Mouse (Mus musculus): ENCODE results near the gene Rps15. TPM values are rescaled to one million over a fixed set of nuclear protein-coding genes. Genes with fewer than 3 reads are reported as not detected.

Gene Rps15
- polyA plus RNA-seq, 1 experiment from 2014 or later, result 908 TPM

DNA sequence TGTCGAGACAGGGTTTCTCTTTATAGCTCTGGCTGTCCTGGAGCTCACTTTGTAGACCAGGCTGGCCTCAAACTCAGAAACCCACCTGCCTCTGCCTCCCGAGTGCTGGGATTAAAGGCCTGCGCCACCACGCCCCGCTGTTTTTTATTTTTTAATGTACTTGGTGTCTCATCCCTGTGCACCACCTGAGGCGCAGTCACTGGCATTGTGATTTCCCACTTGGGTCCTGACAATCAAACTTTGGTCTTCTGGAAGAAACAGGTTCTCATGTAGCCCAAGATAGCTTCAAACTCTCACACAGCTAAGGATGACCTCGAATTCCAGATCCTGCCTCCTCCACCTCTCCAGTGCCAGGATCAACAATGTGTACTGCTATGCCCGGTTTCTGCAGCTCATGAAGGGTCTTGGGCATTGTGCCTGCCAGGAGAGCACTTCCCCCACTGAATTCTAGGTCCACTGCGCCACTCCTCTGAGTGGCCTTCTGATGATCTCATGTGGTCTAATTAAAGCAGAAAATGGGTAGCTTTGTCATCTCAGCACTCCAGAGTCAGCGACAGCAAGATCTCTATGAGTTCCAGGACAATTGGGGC, 29.4 kb upstream of the Rps15 start:
- H3K36me3 ChIP-seq, result peaks cover 25% of the 10 kb centered on the region
- H3K9me3 ChIP-seq, result no peaks in the 10 kb centered on the region
- no peaks in the 10 kb centered on the region for H3K27me3 ChIP-seq
- WGBS, result 96% methylated on average over 10 of the region's 10 CpGs
- no peak overlapping the region for H3K4me3 ChIP-seq
- H3K4me2 ChIP-seq (replicated peaks), result no peak overlapping the region
- H3K4me1 ChIP-seq, result peaks cover 55% of the 10 kb centered on the region
- H3K9ac ChIP-seq, result no peak overlapping the region
- no peak for ATAC-seq (ENCODE audit: low FRiP score, low read depth)
- H3K27ac ChIP-seq, result no peak overlapping the region

DNA sequence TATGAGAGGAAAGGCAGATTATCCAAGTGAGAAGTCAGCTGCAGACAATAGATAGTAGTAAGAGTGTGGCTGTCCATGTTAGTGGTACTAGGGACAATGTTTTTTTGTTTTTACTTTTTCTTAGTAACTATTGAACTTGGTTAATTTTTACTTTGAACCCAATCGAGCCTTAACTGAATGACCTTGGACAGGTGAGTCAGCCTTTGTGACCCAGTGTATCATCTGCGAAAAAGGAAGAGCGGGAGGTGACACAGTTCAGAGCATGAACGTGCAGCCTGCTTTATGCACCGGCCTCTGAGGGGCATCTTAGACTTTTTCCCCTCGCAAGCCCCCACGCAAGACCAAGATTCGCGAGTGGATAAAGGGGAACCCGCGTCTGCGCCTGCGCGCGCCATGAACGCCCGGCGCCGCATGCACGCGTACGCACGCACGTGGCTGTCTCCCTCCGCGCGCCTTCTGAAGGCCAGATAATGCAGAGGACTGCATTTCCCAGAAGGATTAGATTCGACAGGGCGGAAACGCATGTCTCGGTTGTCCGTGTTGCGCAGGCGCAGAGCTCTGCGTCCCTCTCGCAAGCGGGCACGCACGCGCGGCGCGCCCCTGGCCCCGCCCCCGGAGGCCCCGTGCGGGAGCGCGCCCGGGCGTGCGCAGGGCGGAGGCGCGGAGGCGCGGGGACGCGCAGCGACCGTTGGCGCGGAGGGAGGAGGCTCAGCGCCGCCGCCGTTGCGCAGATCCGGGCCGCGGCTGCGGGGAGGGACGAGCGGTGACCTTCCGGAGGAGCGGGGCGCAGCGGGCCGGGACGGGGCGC, 27.7 kb upstream of the Rps15 start:
- peak overlapping the region; percentile 98 for H3K9ac ChIP-seq
- peak overlapping the region; percentile 87 for H3K4me2 ChIP-seq (replicated peaks)
- H3K27ac ChIP-seq, result peak overlapping the region; percentile 67; the same call in 1 of the 2 replicates
- peaks cover 20% of the 10 kb centered on the region for H3K36me3 ChIP-seq
- no peaks in the 10 kb centered on the region for H3K27me3 ChIP-seq
- 1% methylated on average over 80 of the region's 81 CpGs for WGBS
- peaks cover 63% of the 10 kb centered on the region for H3K4me1 ChIP-seq
- peak overlapping the region; percentile 94 for H3K4me3 ChIP-seq
- no peaks in the 10 kb centered on the region for H3K9me3 ChIP-seq
- ATAC-seq (ENCODE audit: low FRiP score, low read depth), result peak; percentile 46

- Histone ChIP-seq H3K4me2 (replicated peaks) (peak overlapping the region; percentile 87), H3K9me3 (no peaks in the 10 kb centered on the region), H3K4me1 (peaks cover 60% of the 10 kb centered on the region), H3K9ac (peak overlapping the region; percentile 98), H3K27me3 (no peaks in the 10 kb centered on the region), H3K36me3 (peaks cover 22% of the 10 kb centered on the region), H3K4me3 (peak overlapping the region; percentile 94), H3K27ac (peak overlapping the region; percentile 67; the same call in 1 of the 2 replicates)
- under 1% methylated on average over 18 of the region's 18 CpGs for WGBS
- ATAC-seq (ENCODE audit: low FRiP score, low read depth), result no peak
Observed at GRCm38 (mm10) chr10:80265149-80265486, 27.1 kb upstream of the Rps15 start.

GRCm38 (mm10) chr10:80270099-80270498, 22.2 kb upstream of the Rps15 start:
- peak overlapping the region; percentile 43; the same call in 1 of the 2 replicates for H3K9ac ChIP-seq
- ATAC-seq (ENCODE audit: low FRiP score, low read depth), result no peak
- H3K36me3 ChIP-seq, result peaks cover 50% of the 10 kb centered on the region

GRCm38 (mm10) chr10:80270734-80271181, 21.5 kb upstream of the Rps15 start:
- peak overlapping the region; percentile 45; the same call in 1 of the 2 replicates for H3K9ac ChIP-seq

More at GRCm38 (mm10) chr10:80270099-80270498, 22.2 kb upstream of the Rps15 start:
- H3K27me3 ChIP-seq, result no peaks in the 10 kb centered on the region
- H3K9me3 ChIP-seq, result no peaks in the 10 kb centered on the region
- no peak overlapping the region for H3K4me2 ChIP-seq (replicated peaks)
- H3K27ac ChIP-seq, result no peak overlapping the region
- 95% methylated on average over 2 of the region's 2 CpGs for WGBS
- H3K4me3 ChIP-seq, result no peak overlapping the region
- H3K4me1 ChIP-seq, result peaks cover 58% of the 10 kb centered on the region

DNA sequence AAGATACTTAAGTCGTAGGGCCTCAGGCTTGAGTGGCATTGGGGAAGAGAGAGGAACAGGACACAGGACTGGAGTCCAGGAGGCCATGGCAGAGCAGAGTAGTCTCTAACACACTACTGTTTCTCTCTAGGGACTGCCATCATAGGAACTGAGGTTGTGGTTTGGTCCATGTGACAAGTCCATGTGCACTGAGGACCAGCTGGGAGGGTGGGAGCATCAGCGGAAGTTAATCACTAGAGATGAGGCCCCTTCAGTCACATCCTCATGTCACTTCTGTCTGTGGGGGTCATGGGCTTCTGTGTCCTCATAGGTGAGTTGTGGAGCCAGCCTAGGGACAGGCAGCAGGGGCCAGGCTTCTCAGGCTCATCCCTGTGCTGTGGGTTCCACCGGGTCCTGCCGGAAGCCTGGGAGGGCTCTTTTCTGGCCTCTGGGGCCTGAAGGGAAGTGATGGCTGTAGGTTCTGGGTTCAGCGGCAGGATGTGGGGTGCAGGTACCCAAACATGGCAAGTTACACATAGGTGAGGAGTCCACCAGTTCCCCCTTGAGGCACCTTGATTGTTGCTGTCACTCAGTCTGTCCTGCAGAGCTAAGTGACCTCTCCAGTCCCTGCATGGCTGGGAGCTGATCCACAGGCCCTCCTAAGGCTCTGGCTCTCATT, 20.9 kb upstream of the Rps15 start:
- Histone ChIP-seq H3K4me1 (peaks cover 50% of the 10 kb centered on the region), H3K4me2 (replicated peaks) (no peak overlapping the region), H3K9ac (peak overlapping the region; percentile 45), H3K27ac (no peak overlapping the region), H3K9me3 (no peaks in the 10 kb centered on the region), H3K4me3 (no peak overlapping the region), H3K36me3 (peaks cover 63% of the 10 kb centered on the region), H3K27me3 (no peaks in the 10 kb centered on the region)
- 92% methylated on average over 5 of the region's 5 CpGs for WGBS
- ATAC-seq (ENCODE audit: low FRiP score, low read depth), result no peak

More at GRCm38 (mm10) chr10:80270734-80271181, 21.5 kb upstream of the Rps15 start:
- H3K4me3 ChIP-seq, result no peak overlapping the region
- peaks cover 55% of the 10 kb centered on the region for H3K4me1 ChIP-seq
- WGBS, result 79% methylated on average over 6 of the region's 6 CpGs
- no peak for ATAC-seq (ENCODE audit: low FRiP score, low read depth)
- H3K9me3 ChIP-seq, result no peaks in the 10 kb centered on the region
- peaks cover 57% of the 10 kb centered on the region for H3K36me3 ChIP-seq
- no peaks in the 10 kb centered on the region for H3K27me3 ChIP-seq
- H3K27ac ChIP-seq, result no peak overlapping the region
- H3K4me2 ChIP-seq (replicated peaks), result no peak overlapping the region

DNA sequence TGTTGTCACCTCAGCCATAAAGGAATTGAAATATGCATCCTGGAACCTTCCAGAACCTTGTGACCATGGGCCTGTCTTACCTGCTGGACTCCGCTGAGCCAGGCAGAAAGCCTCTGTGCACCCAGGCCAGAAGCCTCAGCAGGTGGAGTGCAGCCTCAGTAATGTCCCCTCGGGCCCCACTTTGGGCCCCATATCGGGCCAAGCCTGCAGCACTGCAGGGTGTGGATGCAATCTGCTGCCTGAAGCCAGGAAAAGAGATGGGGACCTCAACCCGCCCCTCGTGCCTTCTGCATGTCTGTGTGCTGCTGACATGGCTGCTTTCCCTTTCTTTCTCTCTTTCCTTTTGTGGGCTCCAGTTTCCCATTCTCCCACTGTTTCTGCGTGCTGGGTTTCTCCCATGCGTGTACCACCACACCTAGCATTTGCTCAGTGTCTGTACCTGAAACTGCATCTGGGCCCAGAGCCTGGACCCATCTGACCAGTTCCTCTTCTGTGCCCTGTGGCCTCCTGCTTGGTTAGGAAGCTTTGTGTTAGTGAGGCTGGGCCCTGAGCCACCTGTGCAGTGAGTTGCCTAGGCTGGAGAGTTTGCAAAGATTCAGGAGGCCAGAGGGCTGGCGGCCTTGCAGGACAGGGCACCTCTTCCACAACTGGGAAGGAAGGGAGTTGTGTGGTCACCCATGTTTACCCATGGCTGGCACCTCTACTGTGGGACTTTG, 20.2 kb upstream of the Rps15 start:
- WGBS, result 89% methylated on average over 8 of the region's 8 CpGs
- no peak overlapping the region; the same call in 1 of the 2 replicates for H3K27ac ChIP-seq
- no peak overlapping the region for H3K4me3 ChIP-seq
- H3K4me1 ChIP-seq, result peaks cover 42% of the 10 kb centered on the region
- no peaks in the 10 kb centered on the region for H3K9me3 ChIP-seq
- H3K9ac ChIP-seq, result no peak overlapping the region; the same call in none of the 2 replicates
- H3K36me3 ChIP-seq, result peaks cover 67% of the 10 kb centered on the region
- ATAC-seq (ENCODE audit: low FRiP score, low read depth), result no peak
- H3K27me3 ChIP-seq, result no peaks in the 10 kb centered on the region
- H3K4me2 ChIP-seq (replicated peaks), result no peak overlapping the region

- H3K36me3 ChIP-seq, result peaks cover 72% of the 10 kb centered on the region
- 94% methylated on average over 3 of the region's 3 CpGs for WGBS
Observed at GRCm38 (mm10) chr10:80273847-80274246, 18.4 kb upstream of the Rps15 start.

DNA sequence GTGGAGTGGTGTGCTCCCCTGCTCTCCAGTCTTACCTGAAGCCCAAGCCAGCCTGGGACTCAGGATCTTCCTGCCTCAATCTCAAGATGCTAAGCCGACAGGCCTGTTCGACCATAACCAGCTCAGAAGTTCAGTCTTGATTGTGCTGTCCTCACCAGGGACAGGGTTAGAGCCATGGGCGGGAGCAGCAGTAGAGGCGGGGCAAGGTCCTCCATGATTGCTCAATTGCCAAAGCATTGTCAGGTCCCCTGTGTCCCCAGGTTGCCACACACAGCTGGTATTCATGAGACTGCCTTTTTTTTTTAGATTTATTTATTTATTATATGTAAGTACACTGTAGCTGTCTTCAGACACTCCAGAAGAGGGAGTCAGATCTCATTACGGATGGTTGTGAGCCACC, 16.0 kb upstream of the Rps15 start:
- Histone ChIP-seq H3K4me2 (replicated peaks) (no peak overlapping the region), H3K4me1 (peaks cover 5% of the 10 kb centered on the region; the same call in 1 of the 2 replicates), H3K9me3 (no peaks in the 10 kb centered on the region), H3K36me3 (peaks cover 84% of the 10 kb centered on the region), H3K4me3 (no peak overlapping the region), H3K27ac (no peak overlapping the region), H3K27me3 (no peaks in the 10 kb centered on the region), H3K9ac (no peak overlapping the region)
- WGBS, result 85% methylated on average over 5 of the region's 5 CpGs
- ATAC-seq (ENCODE audit: low FRiP score, low read depth), result no peak

More at GRCm38 (mm10) chr10:80273847-80274246, 18.4 kb upstream of the Rps15 start:
- H3K27me3 ChIP-seq, result no peaks in the 10 kb centered on the region
- H3K9ac ChIP-seq, result no peak overlapping the region
- ATAC-seq (ENCODE audit: low FRiP score, low read depth), result no peak
- no peak overlapping the region for H3K4me2 ChIP-seq (replicated peaks)
- H3K27ac ChIP-seq, result no peak overlapping the region
- peaks cover 25% of the 10 kb centered on the region for H3K4me1 ChIP-seq
- no peak overlapping the region for H3K4me3 ChIP-seq
- no peaks in the 10 kb centered on the region for H3K9me3 ChIP-seq

- H3K27me3 ChIP-seq, result no peaks in the 10 kb centered on the region
- no peak overlapping the region for H3K9ac ChIP-seq
- H3K27ac ChIP-seq, result no peak overlapping the region
- peaks cover 97% of the 10 kb centered on the region for H3K36me3 ChIP-seq
- H3K9me3 ChIP-seq, result no peaks in the 10 kb centered on the region
- H3K4me2 ChIP-seq (replicated peaks), result no peak overlapping the region
- no peak overlapping the region for H3K4me3 ChIP-seq
- 97% methylated on average over 9 of the region's 9 CpGs for WGBS
- ATAC-seq (ENCODE audit: low FRiP score, low read depth), result no peak
- no peaks in the 10 kb centered on the region for H3K4me1 ChIP-seq
Observed at GRCm38 (mm10) chr10:80278390-80278789, 13.9 kb upstream of the Rps15 start.

DNA sequence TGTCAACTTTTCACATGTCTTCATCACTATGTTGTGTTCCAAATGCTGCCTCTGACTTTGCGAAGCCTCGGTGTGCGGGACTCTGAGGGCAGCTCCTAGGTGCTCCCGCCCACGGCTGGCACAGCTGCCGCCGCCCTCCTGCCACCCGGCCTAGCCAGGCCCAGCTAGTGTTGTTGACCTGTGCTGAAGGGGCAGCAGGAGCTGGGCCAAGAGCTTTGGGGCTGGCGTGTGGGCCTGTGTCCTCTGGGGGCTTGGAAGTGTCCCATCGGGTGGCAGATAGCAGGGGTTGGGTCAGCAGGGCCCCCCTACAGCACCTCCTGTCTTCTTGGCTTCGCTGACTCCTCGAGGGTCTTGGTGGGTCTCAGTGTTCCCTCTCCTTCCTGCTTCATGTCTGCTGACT, 13.0 kb upstream of the Rps15 start:
- Histone ChIP-seq H3K9me3 (no peaks in the 10 kb centered on the region), H3K4me2 (replicated peaks) (no peak overlapping the region), H3K36me3 (peaks cover 97% of the 10 kb centered on the region), H3K4me1 (no peaks in the 10 kb centered on the region), H3K9ac (no peak overlapping the region), H3K27ac (no peak overlapping the region), H3K27me3 (no peaks in the 10 kb centered on the region), H3K4me3 (no peak overlapping the region)
- ATAC-seq (ENCODE audit: low FRiP score, low read depth), result no peak
- 94% methylated on average over 12 of the region's 12 CpGs for WGBS
